Mouse (Mus musculus) cerebellum, postnatal 4 days (tissue): ENCODE results near the gene Clcn5.

Experiments
- DNase-seq, 2 experiments: peaks; one replicate each; pipeline ENCODE4 v3.0.0; 2022; ENCODE audit warnings: low spot score in 2 of 2, mixed read lengths in 1 of 2

Gene Clcn5

DNA sequence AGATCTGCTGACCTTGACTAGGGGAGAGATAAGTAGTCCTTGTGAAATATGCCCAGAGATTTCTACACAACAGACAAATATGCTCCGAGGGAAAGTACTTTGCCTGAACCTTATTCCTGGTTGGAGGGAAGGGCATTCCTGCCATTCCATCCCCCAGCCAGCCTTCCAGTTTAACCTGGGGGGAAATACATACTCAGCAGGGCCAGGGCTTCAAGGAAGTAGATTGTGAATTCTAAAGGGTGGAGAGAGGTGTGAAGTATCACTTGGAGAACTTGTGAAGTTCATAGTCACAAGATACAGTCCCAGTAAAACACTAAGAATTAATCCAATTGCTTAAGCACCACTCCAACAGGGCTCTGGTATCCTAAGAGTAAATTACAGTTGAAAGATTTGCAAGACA, 121.3 kb downstream of the Clcn5 start:
- DNase-seq: no peak

DNA sequence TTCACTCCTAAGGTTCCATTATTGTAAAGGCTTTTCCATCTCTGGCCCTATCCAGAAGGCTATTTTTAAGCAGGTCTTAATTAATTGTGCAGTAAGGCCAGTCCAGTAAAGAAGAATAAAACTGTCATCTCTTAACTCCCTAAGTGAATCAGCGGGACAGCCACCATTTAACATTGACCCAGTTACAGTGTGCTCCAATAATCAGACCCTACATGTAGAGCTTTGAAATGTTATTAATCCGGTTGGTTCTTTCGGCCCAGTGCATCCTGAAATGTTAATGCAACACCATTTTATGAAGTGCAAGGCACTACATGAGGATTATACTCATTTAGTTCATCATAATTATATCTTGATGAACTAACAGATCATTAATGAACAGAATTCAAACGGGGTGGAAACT, 128.3 kb downstream of the Clcn5 start:
- DNase-seq: no peak

DNA sequence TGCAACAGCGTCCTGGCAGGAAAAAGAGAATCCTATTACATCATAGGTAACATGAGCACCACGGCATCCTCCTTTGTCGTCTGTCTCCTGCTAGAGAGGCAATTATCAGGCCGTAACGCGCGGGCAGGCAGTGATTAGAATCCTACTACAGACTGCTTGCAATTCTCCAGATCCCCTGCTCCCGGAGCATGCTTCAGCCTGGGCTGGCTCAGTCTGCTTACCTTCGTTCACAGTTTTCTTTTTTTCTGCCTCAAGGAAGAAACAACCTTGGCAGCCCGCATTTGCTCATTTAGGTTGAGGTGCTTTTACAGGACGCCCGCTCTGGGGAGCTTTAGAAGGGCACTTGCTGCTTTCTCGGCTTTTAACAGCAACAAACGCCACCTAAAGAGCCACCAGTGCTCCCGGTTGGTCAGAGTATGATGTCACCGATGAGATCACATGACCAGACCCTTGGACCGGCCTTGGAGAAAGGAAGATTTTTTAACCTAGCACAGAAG, 130.8 kb downstream of the Clcn5 start:
- peak; percentile 19 to 28 for DNase-seq

DNA sequence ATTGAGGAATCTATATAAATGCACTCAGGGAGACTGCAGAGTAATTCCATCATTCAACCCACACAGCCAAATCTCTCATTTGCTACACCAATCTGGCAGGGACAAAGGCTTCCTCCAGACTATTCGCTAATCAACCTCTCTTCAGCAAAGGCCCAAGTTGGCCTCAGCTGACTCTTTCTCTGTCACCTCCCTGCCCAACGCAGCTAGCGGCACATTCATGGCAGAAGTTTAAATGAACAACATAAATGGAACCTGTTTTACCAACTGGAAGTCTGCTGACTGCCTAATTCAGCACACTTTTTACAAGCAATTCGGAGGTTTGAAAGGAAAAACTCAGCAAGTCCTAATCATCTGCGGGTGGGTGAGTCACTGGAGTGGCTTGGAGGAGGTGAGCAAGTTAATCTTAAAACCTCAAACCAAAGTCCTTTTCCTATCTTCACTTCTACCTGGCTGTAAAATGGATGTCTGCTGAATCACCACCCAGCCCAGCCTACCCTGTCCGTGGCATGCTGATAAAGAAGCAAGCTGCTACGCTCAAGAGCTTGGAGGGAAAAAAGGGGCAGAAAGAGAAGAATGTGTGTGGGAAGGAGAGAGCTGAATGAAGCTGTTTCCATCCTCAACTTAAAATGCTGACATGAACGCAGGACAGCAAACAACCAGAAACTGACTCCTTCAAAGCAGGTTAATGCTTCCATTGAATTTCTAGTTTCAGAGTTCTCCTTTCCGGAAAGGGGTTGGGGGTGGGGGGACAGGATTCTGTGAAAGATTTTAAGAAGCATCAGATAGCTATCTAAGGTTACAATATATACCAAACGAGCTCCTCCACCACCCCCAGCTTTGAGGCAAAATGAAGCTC, 131.5 kb downstream of the Clcn5 start:
- DNase-seq: no peak

DNA sequence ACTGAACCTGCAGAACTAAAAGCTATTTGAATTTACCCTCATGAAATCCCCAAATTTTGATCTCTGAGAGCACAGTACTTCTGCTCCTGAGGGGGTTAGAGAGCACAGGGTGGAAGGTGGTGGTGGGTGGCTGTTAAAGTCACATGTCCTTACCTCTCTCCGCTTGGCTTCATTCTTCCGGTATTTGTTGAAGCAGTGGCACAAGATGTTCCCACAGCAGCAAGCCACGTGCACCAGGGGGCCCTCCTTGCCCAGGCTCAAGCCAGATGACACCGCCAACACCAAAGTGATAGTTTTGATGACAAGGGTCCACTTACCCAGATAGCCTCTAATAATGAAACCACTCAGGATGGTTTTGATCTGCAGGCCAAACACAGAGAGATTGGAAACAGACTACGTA, 149.0 kb downstream of the Clcn5 start:
- no peak for DNase-seq

GRCm38 (mm10) chrX:7168799-7169198, 150.4 kb downstream of the Clcn5 start:
- DNase-seq: no peak

- DNase-seq: no peak
These were observed 161.2 kb downstream of the Clcn5 start for GRCm38 (mm10) chrX:7157976-7158375.

DNA sequence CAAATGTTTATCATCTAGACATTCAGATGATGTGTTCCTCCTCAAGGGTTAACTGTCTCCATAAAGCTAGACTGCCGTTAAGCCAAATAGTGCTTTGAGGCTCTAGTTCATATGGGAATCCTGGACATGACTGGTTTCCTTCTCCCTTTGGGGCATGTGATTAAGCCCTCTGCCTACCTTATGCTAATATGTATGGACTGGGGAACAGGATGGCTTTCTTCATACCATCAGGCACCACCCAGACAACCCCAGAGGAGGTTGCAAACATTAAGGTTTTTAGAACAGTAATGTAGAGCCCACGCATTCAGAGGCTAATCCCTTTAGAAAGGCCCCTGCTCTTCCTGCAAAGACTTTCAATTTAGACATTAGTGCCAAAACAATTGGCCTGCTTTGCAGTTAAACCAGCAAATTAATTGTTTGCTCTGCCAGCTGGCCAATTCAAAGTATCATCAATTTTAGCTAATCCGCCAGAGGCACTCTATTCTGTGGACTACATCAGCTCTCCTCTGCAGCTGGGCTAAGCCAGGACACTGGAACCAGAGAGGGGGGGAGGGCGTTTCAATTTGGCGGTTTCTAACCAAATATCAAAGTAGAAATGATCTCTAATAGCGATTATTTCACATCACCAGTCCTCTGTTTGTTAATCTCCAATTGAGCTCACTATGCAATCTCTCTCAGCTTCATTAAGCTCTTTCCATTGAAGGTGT, 163.0 kb downstream of the Clcn5 start:
- no peak for DNase-seq

GRCm38 (mm10) chrX:7150129-7150528, 169.0 kb downstream of the Clcn5 start:
- no peak for DNase-seq

DNA sequence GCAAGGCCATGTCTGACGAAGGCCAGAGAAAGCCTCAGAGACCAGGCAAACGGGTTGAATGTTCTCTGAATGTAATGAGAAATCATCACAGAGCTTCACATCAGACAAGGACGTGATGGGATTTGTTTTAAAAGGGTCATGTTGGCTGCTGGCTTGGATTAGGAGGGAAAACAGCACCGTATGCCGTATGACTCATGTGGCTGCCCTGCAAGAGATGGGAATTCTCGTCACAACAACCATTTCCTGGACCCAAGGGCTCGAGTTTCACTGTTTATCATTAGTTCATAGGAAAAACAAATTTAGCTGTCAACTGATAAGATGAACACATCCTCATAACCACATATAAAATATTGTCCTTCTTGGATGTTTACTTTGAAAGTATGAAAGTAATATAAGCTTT, 173.0 kb downstream of the Clcn5 start:
- DNase-seq: no peak

DNA sequence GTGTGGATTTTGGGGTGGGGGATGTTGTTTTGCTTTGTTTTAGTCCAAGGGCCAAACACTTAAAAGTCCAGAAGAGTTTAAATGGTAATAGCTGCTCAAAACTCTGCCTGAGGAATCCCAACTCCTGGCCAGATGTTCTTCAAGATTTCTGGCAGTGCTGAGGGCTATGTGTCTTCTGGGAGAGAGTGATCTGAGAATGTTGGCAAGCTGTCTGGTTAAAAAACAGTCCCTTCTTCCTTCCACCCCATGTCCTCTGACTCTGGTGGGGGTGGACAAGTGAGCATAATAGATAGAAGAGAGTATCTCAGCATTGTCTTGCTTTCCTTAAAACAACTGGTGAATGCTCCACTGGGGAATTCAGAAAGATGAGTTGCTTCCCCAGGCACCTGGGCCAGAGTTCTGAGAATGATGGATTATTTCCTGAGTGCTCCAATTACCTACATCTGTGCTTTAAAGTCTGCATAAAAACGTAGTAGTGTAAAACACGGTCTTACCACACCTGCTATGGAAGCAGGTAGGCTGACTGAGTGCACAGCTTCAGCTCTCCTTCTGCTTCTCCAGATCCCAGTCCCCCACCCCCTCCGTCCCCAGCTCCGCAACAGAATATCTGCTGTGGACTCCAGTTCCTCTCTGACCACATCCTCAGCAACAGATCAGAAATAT, 197.4 kb downstream of the Clcn5 start:
- no peak for DNase-seq

DNA sequence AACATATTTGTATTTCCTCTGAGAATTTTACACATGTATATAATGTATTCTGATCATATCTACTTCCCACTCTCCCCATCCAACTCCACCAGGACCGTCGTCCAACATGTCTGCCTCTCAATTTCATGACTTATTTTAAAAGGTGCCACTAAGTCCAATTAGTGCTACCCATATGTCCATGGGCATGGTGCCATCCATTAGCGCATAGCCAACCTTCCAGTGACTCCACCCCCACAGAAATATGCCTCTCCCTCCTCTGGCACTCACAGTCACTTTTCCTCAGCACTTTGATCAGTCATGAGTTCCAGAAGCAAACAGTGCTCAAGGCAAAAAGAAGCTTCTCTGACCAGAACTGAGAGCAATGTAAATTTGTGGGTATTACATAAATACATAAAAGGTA, 204.3 kb downstream of the Clcn5 start:
- DNase-seq: no peak
